Mouse (Mus musculus): ENCODE measurements at regions not wholly inside any gene's neighbourhood (a gene's known extent, or its start where the extent isn't known, plus 50 kb on each side); places are given as distances from the start of the nearest gene placed in this dataset.
"Not testable (repeated sequence)": the region's sequence is repeated elsewhere in the genome, so short reads cannot be mapped to it uniquely, and the experiment has no call there.

GRCm38 (mm10) chr19:9338971-9339370 lies 203.5 kb upstream of the Asrgl1 start:
- intact Hi-C loops (cut with DNase I); DNase-seq: not testable (repeated sequence)

DNA sequence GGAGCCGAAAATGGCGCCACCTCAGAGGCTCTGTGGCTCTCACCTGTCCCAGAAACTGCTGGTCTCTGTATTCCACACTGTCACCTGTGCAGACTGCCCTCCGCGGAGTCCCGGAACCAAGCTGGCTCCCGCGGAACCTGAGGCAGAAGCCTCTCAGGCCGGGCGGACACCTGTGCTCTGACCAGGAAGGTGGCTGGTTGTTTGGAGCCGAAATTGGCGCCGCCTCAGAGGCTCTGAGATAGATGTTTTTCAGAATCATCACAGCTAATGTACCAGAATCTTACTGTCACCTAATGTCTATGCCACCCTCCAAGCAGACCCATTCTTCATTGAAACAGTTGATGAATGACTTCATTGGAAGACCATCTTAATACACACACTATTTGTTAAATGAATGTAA lies 202.0 kb upstream of the Asrgl1 start:
- intact Hi-C loops (cut with DNase I); DNase-seq: not testable (repeated sequence)

DNA sequence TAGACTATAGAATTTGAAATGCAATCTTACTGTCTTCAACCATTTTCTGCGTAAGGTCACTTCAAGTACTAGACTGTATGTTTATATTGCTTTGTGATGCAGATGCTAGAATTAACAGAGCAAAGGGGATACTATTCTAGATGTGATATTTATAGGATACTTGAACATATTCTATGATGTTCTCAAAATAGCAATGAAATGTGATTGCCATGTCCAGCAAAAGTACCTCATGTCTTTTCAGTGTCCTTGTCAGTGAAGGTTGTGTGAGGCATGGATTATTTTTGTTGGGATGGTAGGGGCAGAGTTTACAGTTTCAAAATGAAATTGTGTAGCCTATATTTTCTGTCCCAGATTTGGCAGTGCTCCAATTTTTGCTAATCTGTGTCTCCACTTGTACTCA lies 182.5 kb upstream of the Asrgl1 start:
- DNase-seq; intact Hi-C loops (cut with DNase I): not testable (repeated sequence)

- intact Hi-C loops (cut with DNase I); DNase-seq: not testable (repeated sequence)
Measured at GRCm38 (mm10) chr19:9316162-9316561, 180.7 kb upstream of the Asrgl1 start.

GRCm38 (mm10) chr19:9283176-9283575 lies 147.7 kb upstream of the Asrgl1 start:
- intact Hi-C loops (cut with DNase I), result not testable (repeated sequence)
- peak; percentile 38 to 53 for DNase-seq

DNA sequence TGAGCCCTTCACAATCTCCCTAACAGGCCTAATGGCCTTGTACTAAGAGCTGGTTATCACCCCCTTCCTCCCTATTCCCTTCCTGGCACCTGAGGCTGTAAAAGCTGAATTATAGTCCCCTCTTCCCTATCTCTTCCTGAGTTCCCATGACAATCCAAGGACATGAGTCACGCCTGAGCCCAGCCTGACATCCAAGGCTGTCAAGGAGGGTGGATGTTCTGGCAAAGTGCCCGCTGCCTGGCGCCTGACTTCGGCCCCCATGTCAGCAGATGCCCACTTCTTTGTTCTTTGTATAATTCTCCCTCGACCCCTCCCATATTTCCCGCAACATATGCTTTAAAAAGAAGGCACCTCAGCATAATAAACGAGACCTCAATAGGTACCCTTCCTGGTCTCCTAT lies 99.2 kb upstream of the Asrgl1 start:
- intact Hi-C loops (cut with DNase I); DNase-seq: not testable (repeated sequence)

Small RNA genes in the stretch of these regions (microRNA-seq; reads per million reads assigned to microRNA genes)
- 0 reads per million in 2 experiments for gene Gm24543 (ENCODE audit: borderline number of aligned reads in 2 of 2)

All from heart, postnatal 36 days (tissue).